Mouse (Mus musculus) neutrophil, adult 59 days (primary cell): ENCODE data around the gene Meiob. TPM values are rescaled to one million over a fixed set of nuclear protein-coding genes. Genes with fewer than 3 reads are reported as not detected.

Experiments
- total RNA-seq, 2 experiments: library from RNA; stranded (reverse); gene quantifications; 1 replicate in 1 of 2; 2 replicates in 1 of 2; pipeline ENCODE4 v1.2.4; 2023

Gene Meiob
- total RNA-seq = not detected

GRCm38 (mm10) chr17:24803952-24804951 is at the start of gene Meiob:
Gene Meiob, plus strand, starts transcription at chr17:24804289.

GRCm38 (mm10) chr17:24839842-24840241 is 35.8 kb downstream of the Meiob start, which contains the start of gene Hagh:
Gene Hagh, plus strand, starts transcription at chr17:24840143.

GRCm38 (mm10) chr17:24850065-24850772 is 46.1 kb downstream of the Meiob start, which contains the start of gene Fahd1:
Gene Fahd1, minus strand, starts transcription at chr17:24850364.

GRCm38 (mm10) chr17:24865776-24866175 is 61.7 kb downstream of the Meiob start, which contains the start of gene Igfals:
Gene Igfals, plus strand, starts transcription at chr17:24865997.

GRCm38 (mm10) chr17:24886134-24886931 is 82.2 kb downstream of the Meiob start, which contains the start of the genes Nubp2 and Spsb3:
Gene Nubp2, minus strand, starts transcription at chr17:24886349.
Gene Spsb3, plus strand, starts transcription at chr17:24886643.

Other genes with a start within 250 kb of the Meiob start
- gene Tsc2, start 171.7 kb upstream of the Meiob start, total RNA-seq = 10 to 100 TPM; 54.4 to 55.6 TPM
- 1 to 10 TPM; 1.3 to 2.5 TPM for gene Nthl1, start 171.6 kb upstream of the Meiob start, total RNA-seq
- gene Slc9a3r2, start 154.0 kb upstream of the Meiob start, total RNA-seq = 1 to 10 TPM; 2.1 to 3.1 TPM
- gene Npw, start 145.8 kb upstream of the Meiob start, total RNA-seq = not detected
- 10 to 100 TPM; 27.1 to 28.0 TPM for gene Zfp598, start 134.6 kb upstream of the Meiob start, total RNA-seq
- not detected for gene Syngr3, start 114.3 kb upstream of the Meiob start, total RNA-seq
- 1 to 10 TPM; 7.6 to 9.4 TPM for gene Gfer, start 108.1 kb upstream of the Meiob start, total RNA-seq
- 1 to 10 TPM; 1.2 to 1.5 TPM for gene Noxo1, start 108.1 kb upstream of the Meiob start, total RNA-seq
- gene Tbl3, start 96.6 kb upstream of the Meiob start, total RNA-seq = 10 to 100 TPM; 16.4 to 16.5 TPM
- not detected for gene Rnf151, start 86.2 kb upstream of the Meiob start, total RNA-seq
- 100 to 1,000 TPM; 535 to 536 TPM for gene Rps2, start 86.2 kb upstream of the Meiob start, total RNA-seq
- 10 to 100 TPM; 65.0 to 72.7 TPM for gene Ndufb10, start 79.8 kb upstream of the Meiob start, total RNA-seq
- gene Rpl3l, start 76.5 kb upstream of the Meiob start, total RNA-seq = 1 to 10 TPM; 1.9 to 2.1 TPM
- gene Msrb1, start 67.6 kb upstream of the Meiob start, total RNA-seq = 1,000 to 10,000 TPM; 1,180 to 1,230 TPM
- not detected for gene Hs3st6, start 51.3 kb upstream of the Meiob start, total RNA-seq
- gene Hagh, start 35.9 kb downstream of the Meiob start, total RNA-seq = 10 to 100 TPM; 46.5 to 47.8 TPM
- gene Fahd1, start 46.1 kb downstream of the Meiob start, total RNA-seq = 1 to 10 TPM; 3.7 to 4.0 TPM
- under 1 TPM; 0.18 to 0.75 TPM for gene Igfals, start 61.7 kb downstream of the Meiob start, total RNA-seq
- 10 to 100 TPM; 39.3 to 50.6 TPM for gene Nubp2, start 82.1 kb downstream of the Meiob start, total RNA-seq
- gene Spsb3, start 82.4 kb downstream of the Meiob start, total RNA-seq = 10 to 100 TPM; 24.0 to 27.7 TPM
- gene Eme2, start 90.8 kb downstream of the Meiob start, total RNA-seq = 10 to 100 TPM; 12.1 to 16.3 TPM
- gene Mrps34, start 90.8 kb downstream of the Meiob start, total RNA-seq = 10 to 100 TPM; 19.0 to 21.1 TPM
- 10 to 100 TPM; 19.8 to 20.9 TPM for gene Nme3, start 92.2 kb downstream of the Meiob start, total RNA-seq
- 10 to 100 TPM; 64.6 to 76.0 TPM for gene Mapk8ip3, start 132.7 kb downstream of the Meiob start, total RNA-seq
- gene Jpt2, start 156.4 kb downstream of the Meiob start, total RNA-seq = 10 to 100 TPM; 37.2 to 45.7 TPM
- 10 to 100 TPM; 29.9 to 30.6 TPM for gene Cramp1l, start 211.5 kb downstream of the Meiob start, total RNA-seq
- gene Ift140, start 211.8 kb downstream of the Meiob start, total RNA-seq = 10 to 100 TPM; 15.6 to 16.4 TPM